Mouse (Mus musculus): ENCODE measurements around the gene Slc4a4.

DNA sequence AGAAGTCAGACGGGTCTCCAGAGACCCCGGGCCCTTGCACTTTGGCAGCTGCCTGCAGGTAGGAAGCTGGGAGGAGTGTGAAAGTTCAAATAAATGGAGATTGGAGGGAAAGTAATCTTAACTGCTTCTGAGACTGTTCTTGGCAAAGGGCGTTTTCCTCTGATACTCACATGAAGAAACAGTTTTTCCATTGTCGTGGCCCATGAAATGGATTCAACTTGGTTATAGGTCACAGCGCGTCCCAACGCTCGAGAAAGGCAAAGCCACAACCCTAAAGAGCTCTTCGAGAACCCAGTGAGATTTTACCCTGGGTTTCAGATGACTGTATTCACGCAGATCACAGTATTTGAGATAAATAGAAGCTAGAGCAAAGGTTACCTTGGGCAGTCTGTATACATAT lies 31.0 kb downstream of the Slc4a4 start:
- TF ChIP-seq TAL1 (IDR thresholded peaks at IDR 0.05; ENCODE audit: low read length) (no peak), GATA1 (IDR thresholded peaks at IDR 0.05; ENCODE audit: low read length) (no peak)
